Mouse (Mus musculus) heart, embryonic 16.5 days (tissue): ENCODE data around the gene Pex11g. TPM values are rescaled to one million over a fixed set of nuclear protein-coding genes. Genes with fewer than 3 reads are reported as not detected.

Experiments
- ATAC-seq: fragments of 200-750 bp; cut with Nextera tagmentation; replicated peaks from 2 replicates; pipeline ENCODE4 v1.8.0; 2017; ENCODE audit warnings: moderate number of reproducible peaks; ENCODE audit not compliant: insufficient read depth, low FRiP score; ENCODE audit errors: extremely low read depth
- H3K27ac ChIP-seq: fragments of 300-500 bp; sonication (generic); 2 replicates; pipeline ENCODE4 v1.5.1; 2014; ENCODE audit warnings: mild to moderate bottlenecking, low read length, control low read depth, moderate library complexity
- H3K27me3 ChIP-seq: fragments of 300-500 bp; sonication (generic); 2 replicates; pipeline ENCODE4 v1.6.1; 2014; ENCODE audit warnings: low read length, mixed read lengths; ENCODE audit not compliant: control insufficient read depth, insufficient read depth
- H3K36me3 ChIP-seq: fragments of 300-500 bp; sonication (generic); 2 replicates; pipeline ENCODE4 v1.6.1; 2014; ENCODE audit not compliant: control insufficient read depth, insufficient read depth
- H3K4me1 ChIP-seq: fragments of 300-500 bp; sonication (generic); 2 replicates; pipeline ENCODE4 v1.6.1; 2014; ENCODE audit warnings: low read length, mixed read lengths; ENCODE audit not compliant: control insufficient read depth, insufficient read depth
- H3K4me2 ChIP-seq: fragments of 300-500 bp; sonication (generic); 2 replicates; pipeline ENCODE4 v1.6.1; 2014; ENCODE audit warnings: low read depth, mild to moderate bottlenecking, control low read depth, low read length
- H3K4me3 ChIP-seq: fragments of 300-500 bp; sonication (generic); 2 replicates; pipeline ENCODE4 v1.5.1; 2014; ENCODE audit warnings: mild to moderate bottlenecking, control low read depth, low read length
- H3K9ac ChIP-seq: fragments of 300-500 bp; sonication (generic); 2 replicates; pipeline ENCODE4 v1.6.1; 2014; ENCODE audit warnings: low read length, control low read depth
- H3K9me3 ChIP-seq: fragments of 300-500 bp; sonication (generic); replicated peaks from 2 replicates; pipeline ENCODE4 v1.6.1; 2016; ENCODE audit warnings: low read length; ENCODE audit not compliant: control insufficient read depth
- WGBS: fragments of 180-500 bp; shearing (Covaris S2); extraction: QIAGEN DNeasy Blood & Tissue Kit; methylation state at CpG from one replicate; pipeline ENCODE4 v1.1.7; 2014; 5-methylcytosine and 5-hydroxymethylcytosine counted together
- polyA plus RNA-seq: library from polyadenylated mRNA; unstranded; fragments of >200 nt; fragmentation: Nextera tagmentation; extraction: Ambion mirVana; gene quantifications from 2 replicates; pipeline ENCODE4 v1.2.1, GENCODE M21; 2015

Pex11g gene
- polyA plus RNA-seq, 1 experiment from 2014 or later: 5.3 TPM

- ATAC-seq: no peak
- no peak overlapping the region for H3K4me2 ChIP-seq
- no peaks in the 10 kb centered on the region for H3K36me3 ChIP-seq
- 0 out of 2 replicates have a peak, but pooled peaks cover 2% of the 10 kb centered on the region for H3K27me3 ChIP-seq
- H3K27ac ChIP-seq: no peak overlapping the region
- 58% methylated on average over 7 of the region's 7 CpGs for WGBS
- H3K4me3 ChIP-seq: no peak overlapping the region
- H3K9me3 ChIP-seq: no peaks in the 10 kb centered on the region
- no peaks in the 10 kb centered on the region for H3K4me1 ChIP-seq
- H3K9ac ChIP-seq: no peak overlapping the region
Measured at GRCm38 (mm10) chr8:3483546-3483945, 16.1 kb upstream of the Pex11g start.

DNA sequence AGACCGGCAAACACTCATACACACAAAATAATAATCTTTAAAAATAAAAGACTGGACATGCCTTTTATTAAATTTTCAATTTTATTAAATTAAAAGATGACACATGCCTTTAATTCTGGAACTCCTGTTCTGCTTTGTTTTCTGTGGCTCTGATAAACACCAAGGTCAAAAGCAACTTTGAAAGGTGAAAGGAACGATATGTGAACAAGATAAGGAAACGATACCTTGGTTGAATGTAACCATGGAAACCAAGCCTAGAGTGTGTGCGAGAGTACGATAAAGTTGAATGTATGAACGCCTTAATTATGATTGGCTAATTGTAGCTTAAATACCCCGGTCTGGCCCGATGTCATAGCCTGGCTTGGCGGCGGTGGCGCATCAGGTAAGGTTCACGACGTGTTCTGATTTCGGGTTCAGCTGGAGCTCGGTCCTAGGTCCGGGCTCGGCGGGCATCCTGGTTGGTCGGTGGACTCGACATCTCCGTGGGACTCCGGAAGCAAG, 14.8 kb upstream of the Pex11g start:
- Histone ChIP-seq H3K9ac (no peak overlapping the region), H3K4me1 (no peaks in the 10 kb centered on the region), H3K36me3 (no peaks in the 10 kb centered on the region), H3K27ac (no peak overlapping the region), H3K9me3 (no peaks in the 10 kb centered on the region), H3K27me3 (0 out of 2 replicates have a peak, but pooled peaks cover 2% of the 10 kb centered on the region), H3K4me2 (no peak overlapping the region), H3K4me3 (no peak overlapping the region)
- 77% methylated on average over 22 of the region's 22 CpGs for WGBS
- no peak for ATAC-seq

DNA sequence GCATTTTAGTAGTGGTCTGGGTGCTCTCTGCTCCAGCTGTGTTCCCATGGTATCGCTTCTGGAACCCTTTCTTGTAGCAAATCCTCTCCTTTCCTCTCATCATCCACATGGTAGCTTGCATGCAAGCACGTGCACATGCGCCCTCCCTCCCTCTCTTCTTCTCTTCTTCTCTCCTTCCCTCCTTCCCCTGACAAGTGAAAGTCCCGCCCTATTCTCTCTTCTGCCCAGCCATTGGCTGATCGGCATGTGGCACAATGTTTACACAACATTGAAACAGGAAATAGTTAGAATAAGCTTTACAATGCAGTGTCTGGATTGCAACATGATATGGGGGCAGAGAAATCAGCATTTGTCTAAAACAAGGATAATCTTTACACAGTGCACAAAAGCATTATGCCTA, 14.1 kb upstream of the Pex11g start:
- 0 out of 2 replicates have a peak, but pooled peaks cover 2% of the 10 kb centered on the region for H3K27me3 ChIP-seq
- H3K27ac ChIP-seq: no peak overlapping the region
- no peaks in the 10 kb centered on the region for H3K36me3 ChIP-seq
- no peak overlapping the region for H3K4me2 ChIP-seq
- 57% methylated on average over 5 of the region's 5 CpGs for WGBS
- no peak overlapping the region for H3K4me3 ChIP-seq
- no peaks in the 10 kb centered on the region for H3K4me1 ChIP-seq
- no peak overlapping the region for H3K9ac ChIP-seq
- no peaks in the 10 kb centered on the region for H3K9me3 ChIP-seq
- ATAC-seq: no peak

GRCm38 (mm10) chr8:3480221-3480785, 12.8 kb upstream of the Pex11g start:
- no peak overlapping the region for H3K27ac ChIP-seq
- H3K4me1 ChIP-seq: peaks cover 4% of the 10 kb centered on the region; the same call in 1 of the 2 replicates
- no peak overlapping the region for H3K4me3 ChIP-seq

GRCm38 (mm10) chr8:3475715-3476429, 8.4 kb upstream of the Pex11g start:
- Histone ChIP-seq H3K27me3 (peaks cover 4% of the 10 kb centered on the region; the same call in 1 of the 2 replicates), H3K4me2 (peak overlapping the region; percentile 73), H3K27ac (no peak overlapping the region), H3K36me3 (no peaks in the 10 kb centered on the region), H3K4me3 (peak overlapping the region; percentile 45), H3K4me1 (peaks cover 4% of the 10 kb centered on the region; the same call in 1 of the 2 replicates), H3K9ac (peak overlapping the region; percentile 45), H3K9me3 (no peaks in the 10 kb centered on the region)
- no peak for ATAC-seq
- 21% methylated on average over 37 of the region's 37 CpGs for WGBS

More at GRCm38 (mm10) chr8:3480221-3480785, 12.8 kb upstream of the Pex11g start:
- no peak for ATAC-seq
- no peak overlapping the region for H3K9ac ChIP-seq
- H3K36me3 ChIP-seq: no peaks in the 10 kb centered on the region
- no peak overlapping the region for H3K4me2 ChIP-seq
- peaks cover 6% of the 10 kb centered on the region; the same call in 1 of the 2 replicates for H3K27me3 ChIP-seq
- no peaks in the 10 kb centered on the region for H3K9me3 ChIP-seq
- WGBS: 55% methylated on average over 4 of the region's 4 CpGs

- no peak for ATAC-seq
- H3K9me3 ChIP-seq: no peaks in the 10 kb centered on the region
- no peak within 1 kb of the TSS for H3K27ac ChIP-seq
- H3K4me3 ChIP-seq: no peak within 1 kb of the TSS
- no peak within 1 kb of the TSS for H3K4me2 ChIP-seq
- peaks cover 2% of the 10 kb centered on the region; the same call in 1 of the 2 replicates for H3K27me3 ChIP-seq
- H3K9ac ChIP-seq: no peak within 1 kb of the TSS
- no peaks in the 10 kb centered on the region for H3K36me3 ChIP-seq
- peaks cover 4% of the 10 kb centered on the region for H3K4me1 ChIP-seq
Measured at GRCm38 (mm10) chr8:3470562-3470961, 3.1 kb upstream of the Pex11g start, which contains the start of gene Tex45. TSS of gene Tex45 (plus strand) at chr8:3470862.

DNA sequence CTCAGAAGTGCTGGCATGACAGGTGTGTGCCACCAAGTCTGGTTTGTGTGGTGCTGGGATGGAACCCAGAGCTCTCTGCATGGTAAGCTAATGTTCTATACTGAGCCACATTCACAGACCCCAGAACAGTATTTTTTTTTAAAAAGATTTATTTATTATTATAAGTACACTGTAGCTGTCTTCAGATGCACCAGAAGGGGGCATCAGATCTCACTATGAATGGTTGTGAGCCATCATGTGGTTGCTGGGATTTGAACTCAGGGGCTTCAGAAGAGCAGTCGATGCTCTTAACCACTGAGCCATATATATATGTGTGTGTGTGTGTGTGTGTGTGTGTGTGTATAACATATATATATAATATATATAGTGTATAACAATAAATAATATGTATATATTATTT, 1.4 kb upstream of the Pex11g start:
- Histone ChIP-seq H3K9me3 (no peaks in the 10 kb centered on the region), H3K4me1 (peaks cover 4% of the 10 kb centered on the region), H3K36me3 (no peaks in the 10 kb centered on the region), H3K9ac (no peak overlapping the region), H3K27me3 (no peaks in the 10 kb centered on the region), H3K4me2 (no peak overlapping the region), H3K27ac (no peak overlapping the region), H3K4me3 (no peak overlapping the region)
- ATAC-seq: no peak
- WGBS: 100% methylated on average over 1 of the region's 1 CpGs

DNA sequence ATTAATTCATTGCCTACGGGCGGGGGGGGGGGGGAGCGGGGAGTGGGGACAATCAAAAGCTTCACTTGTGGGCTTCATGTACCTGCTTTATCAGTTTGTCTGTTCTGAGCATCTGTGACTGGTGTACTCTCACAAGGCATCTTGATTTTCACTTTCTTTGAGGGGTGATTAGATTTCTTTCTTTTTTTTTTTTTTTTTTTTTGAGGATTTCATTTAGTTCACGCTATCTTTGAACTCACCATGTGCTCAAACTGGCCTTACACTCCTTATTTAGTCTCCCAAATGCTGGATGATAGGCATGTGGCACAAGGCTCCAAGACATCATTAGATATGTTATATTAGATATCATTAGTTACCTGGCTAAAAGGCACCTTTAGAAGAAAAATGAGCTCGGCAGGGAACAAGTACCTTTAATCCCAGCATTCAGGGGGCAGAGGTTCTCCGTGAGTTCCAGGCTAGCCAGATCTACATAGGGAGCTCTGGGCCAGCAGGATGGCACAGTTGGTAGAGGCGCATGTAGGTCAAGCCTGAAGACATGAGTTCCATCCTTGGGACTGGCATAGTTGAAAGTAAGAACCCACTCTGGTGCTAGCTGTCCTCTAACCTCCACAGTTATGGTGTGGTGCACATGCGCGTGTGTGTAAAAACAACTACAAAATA, 536 bp upstream of the Pex11g start:
- 53% methylated on average over 9 of the region's 9 CpGs for WGBS
- ATAC-seq: no peak
- Histone ChIP-seq H3K27me3 (no peaks in the 10 kb centered on the region), H3K4me1 (peaks cover 4% of the 10 kb centered on the region), H3K9ac (peak overlapping the region; percentile 78), H3K36me3 (no peaks in the 10 kb centered on the region), H3K9me3 (no peaks in the 10 kb centered on the region), H3K4me2 (peak overlapping the region; percentile 83), H3K4me3 (peak overlapping the region; percentile 71), H3K27ac (peak overlapping the region; percentile 79)

DNA sequence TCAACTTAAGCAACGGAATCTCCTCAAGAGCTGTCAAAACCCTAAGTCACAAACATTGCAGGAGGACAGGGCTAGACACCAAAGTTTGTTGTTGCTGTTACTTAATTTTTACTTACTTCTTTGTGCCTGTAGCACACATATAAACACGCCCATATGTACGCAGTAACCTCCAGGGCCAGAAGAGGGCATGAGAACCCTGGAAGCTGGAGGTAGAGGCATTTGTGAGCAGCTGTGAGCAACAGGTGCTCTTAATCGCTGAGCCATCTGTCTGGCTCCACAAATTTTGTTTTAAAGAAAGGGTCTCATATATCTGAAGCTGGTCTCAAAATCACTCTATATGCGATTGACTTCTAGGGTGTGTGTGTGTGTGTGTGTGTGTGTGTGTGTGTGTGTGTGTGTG, 3.2 kb downstream of the Pex11g start:
- 61% methylated on average over 5 of the region's 5 CpGs for whole genome bisulfite sequencing
- Histone ChIP-seq H3K9ac (no peak overlapping the region), H3K36me3 (no peaks in the 10 kb centered on the region), H3K4me3 (no peak overlapping the region), H3K4me1 (peaks cover 4% of the 10 kb centered on the region), H3K4me2 (no peak overlapping the region), H3K27ac (no peak overlapping the region), H3K27me3 (no peaks in the 10 kb centered on the region), H3K9me3 (no peaks in the 10 kb centered on the region)
- ATAC-seq: no peak
